Mouse (Mus musculus) B cell, adult 67 days (primary cell): ENCODE data around the gene Oit3. TPM values are rescaled to one million over a fixed set of nuclear protein-coding genes. Genes with fewer than 3 reads are reported as not detected.

Experiments
- total RNA-seq, 2 experiments: library from RNA; stranded (reverse); gene quantifications; 4 replicates each; pipeline ENCODE4 v1.2.4; 2023

Oit3 gene
- total RNA-seq = under 1 TPM in 1 of 2 experiments, not detected in 1; 0.20 TPM

DNA sequence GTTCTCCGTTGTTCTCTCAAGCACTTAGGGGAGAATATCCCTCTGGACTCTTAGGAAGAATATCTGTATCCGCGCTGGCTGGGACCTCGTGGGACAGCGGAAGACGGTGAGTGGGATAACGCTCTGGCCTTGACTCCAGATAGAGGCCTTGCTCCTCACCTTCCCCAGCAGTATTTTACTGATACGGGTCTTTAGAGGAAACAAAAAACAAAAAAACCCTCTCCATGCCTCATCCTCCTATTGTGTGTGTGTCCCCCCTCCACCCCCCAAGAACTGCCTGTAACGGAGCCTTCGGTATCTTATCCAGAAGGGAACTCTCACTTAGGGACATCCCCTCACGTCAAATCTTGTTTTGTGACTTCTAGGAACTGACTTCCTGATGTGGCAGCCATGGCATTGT, at the start of gene Oit3:
TSS of gene Oit3 (minus strand) at position 44 of the 400 bp plus-strand sequence.

DNA sequence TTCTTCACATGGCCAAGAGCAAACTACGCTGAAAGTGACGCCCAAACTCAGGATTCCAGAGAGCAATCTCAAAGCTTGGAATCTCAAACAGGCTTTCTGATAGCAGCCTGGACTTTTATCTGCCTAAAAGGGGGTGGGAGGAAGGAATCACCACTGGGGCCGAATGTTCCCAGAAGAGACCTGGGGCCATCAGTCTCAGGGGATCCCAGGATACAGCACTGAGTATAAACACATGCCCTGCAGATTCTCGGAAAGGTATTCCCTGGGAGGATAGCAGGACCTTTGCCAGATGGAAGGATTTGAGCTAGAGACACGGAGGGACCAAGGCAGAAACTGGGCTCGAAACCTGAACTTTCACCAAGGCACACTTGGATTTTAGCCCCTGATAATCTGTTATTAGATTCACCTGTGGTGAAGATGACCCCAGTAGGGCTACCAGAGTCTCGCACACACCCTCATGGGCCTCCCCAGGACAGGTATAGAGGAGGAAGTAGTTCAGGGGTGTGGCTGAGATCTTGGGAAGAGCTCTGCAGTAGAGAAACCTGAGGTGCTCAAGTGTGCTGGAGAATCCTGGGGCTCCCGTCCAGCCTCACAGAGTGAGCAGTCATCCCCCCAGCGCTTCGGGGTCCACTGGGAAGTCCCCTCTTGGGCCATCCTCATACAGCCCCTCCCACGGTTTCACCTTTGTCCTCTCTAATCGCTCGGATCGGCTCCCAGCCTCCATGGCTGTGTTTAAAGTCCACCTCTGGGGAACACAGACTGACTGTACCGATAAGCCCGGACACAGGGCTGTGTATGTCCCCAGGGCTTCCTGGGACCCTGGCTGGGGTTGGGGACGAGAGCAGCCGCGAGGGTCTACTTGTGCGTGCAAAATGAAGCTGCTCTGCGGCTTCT, 38.4 kb downstream of the Oit3 start, which contains the start of gene Pla2g12b:
TSS of gene Pla2g12b (plus strand) at position 762 of the 894 bp plus-strand sequence.

GRCm38 (mm10) chr10:59395461-59395860, 46.1 kb downstream of the Oit3 start, which contains the start of gene Gm10273:
Gene Gm10273, plus strand, starts transcription at chr10:59395632.

Other genes starting within 250 kb of the Oit3 start
- 1 to 10 TPM; 1.6 to 3.7 TPM for gene Sept10, start 219.9 kb downstream of the Oit3 start, total RNA-seq
- gene Sowahc, start 219.8 kb downstream of the Oit3 start, total RNA-seq = 1 to 10 TPM; 3.2 TPM
- 10 to 100 TPM in 1 of 2 experiments, 1 to 10 TPM in 1; 6.7 to 13.0 TPM for gene P4ha1, start 118.5 kb downstream of the Oit3 start, total RNA-seq
- 10 to 100 TPM in 1 of 2 experiments, 1 to 10 TPM in 1; 1.5 to 11.2 TPM for gene Gm10273, start 46.1 kb downstream of the Oit3 start, total RNA-seq
- gene Pla2g12b, start 38.1 kb downstream of the Oit3 start, total RNA-seq = not detected
- not detected for gene Gm10322, start 174.3 kb upstream of the Oit3 start, total RNA-seq
- gene Mcu, start 174.9 kb upstream of the Oit3 start, total RNA-seq = 10 to 100 TPM; 19.9 to 21.9 TPM